Mouse (Mus musculus) kidney, adult 8-10 months (tissue): ENCODE data around the gene Efcab8.
"Not testable (repeated sequence)": the region's sequence is repeated elsewhere in the genome, so short reads cannot be mapped to it uniquely, and the experiment has no call there.

Experiments used
- DNase-seq, 2 experiments: peaks; one replicate each; pipeline ENCODE4 v3.0.0; 2022

The Efcab8 gene

DNA sequence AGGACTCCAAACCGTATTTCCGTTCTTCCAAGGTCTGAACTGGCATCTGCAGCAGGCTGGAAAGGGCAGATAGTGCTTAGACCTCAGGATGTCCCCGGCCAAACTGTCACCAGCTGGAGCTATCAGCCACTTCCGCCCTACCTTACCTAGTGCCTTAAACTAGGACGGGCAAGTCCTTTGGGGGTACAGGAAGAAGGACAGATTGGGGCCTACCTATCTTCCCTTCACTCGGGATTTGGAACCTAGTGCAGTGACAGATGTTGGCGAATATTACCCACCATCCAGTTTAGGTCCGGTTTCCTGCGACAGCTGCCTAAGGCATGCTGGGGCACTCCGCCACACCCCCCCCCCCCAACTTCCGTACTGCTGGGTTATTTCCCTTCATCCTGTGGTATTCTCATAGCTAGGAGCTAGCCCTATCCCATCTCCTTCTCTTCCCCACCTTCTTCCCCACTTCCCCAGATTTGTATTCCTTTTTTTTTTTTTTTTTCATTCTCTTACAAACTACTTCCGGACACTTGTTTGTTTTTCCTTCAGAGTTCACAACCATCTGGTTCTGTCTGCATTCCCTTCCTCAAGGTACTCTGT is at the start of gene Efcab8:
Gene Efcab8, plus strand, starts transcription at position 538 of the 588 bp plus-strand sequence.
- DNase-seq, result no peak

DNA sequence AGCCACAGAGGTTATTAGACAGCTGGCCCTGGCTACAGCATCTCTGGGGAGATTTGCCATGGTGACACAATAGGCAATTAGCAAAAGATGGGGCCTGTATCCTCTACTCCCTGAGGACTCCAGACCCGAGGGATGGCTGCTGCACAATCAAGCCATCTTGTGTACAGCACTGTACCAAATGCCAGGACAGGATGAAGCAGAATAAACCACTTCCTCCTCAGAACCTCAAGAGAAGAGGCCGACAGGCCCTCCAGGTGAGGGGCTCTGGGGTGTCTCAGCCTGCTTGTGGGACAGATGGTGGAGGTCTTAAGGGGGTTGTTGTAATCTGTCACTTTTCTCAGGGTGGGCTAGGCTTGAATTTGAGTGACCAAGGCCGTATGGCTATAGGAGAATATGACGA is 45.7 kb upstream of the Efcab8 start:
- DNase-seq, result no peak

DNA sequence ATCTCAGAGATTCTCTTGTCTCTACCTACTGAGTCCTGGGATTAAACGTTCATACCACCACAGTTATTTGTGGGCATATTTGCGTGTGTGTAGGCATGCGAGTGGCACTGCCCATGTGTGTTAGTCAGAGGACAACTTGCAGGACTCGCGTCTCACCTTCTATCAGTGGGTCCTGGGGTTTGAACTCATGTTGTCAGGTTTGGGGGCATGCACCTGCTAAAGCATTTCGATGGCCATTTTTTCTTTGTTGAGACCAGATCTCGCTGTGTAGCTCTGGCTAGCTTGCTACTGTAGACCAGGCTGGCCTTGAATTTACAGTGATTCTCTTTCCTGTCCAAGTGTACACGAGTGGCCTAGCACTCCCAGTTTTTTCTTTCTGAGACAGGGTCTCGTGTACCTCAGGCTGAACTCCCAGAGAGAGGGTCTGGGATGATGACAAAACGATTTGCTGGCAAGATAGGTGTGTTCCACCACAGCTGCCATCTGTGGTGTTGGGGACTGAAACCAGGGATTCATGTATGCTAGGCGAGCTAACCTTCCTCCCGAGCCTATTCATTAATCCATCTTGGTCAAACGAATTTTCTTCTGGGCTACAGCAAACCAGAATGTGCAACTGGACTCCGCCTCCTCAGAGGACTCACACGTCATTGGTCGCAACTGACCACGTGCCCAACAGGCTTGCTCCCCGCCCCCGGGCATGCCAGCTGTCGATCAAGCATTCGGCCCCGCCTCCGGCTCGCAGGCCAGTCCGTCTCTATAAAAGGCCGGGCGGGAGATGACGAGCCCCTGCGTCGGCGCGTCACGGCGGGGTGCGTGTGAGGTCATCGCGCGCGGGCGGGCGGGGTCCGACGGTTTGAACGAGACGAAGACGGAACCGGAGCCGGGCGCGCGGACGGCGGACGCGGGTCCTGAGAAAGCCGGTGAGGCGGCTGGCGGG is 39.0 kb upstream of the Efcab8 start, which contains the start of gene Mapre1:
Gene Mapre1, plus strand, starts transcription at position 775 of the 937 bp plus-strand sequence.
- DNase-seq, result peak; percentile 99

DNA sequence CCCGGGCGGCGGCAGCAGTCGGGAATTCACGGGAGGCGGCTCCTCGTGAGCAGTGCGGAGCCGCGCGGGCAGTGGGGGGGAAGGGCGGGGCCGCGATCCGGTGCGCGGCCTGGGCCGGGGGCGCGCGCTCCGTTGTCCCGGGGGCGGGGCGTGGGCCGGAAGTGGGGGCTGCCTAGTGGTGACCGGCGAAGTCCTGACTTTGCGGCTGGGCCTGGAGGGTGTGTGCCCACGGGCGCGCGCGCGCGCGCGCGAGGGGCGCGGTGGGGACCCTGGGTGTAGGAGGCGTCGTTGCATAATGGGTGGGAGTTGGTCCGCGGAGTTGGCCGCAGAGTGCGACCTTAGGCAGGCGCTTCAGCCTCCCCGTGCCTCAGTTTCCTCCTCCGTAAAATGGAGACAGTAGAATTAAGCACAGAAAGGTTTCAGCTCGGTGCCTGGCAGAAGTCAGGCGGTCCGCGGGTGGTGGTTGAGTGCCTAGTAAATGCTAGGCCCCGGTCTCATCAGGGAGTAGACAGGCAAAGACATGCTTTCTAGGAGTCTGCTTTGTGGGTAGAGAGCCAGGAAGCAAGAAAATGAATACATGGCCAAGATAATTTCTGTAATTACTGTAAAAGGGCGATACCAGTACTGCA is 38.2 kb upstream of the Efcab8 start:
- no peak for DNase-seq

DNA sequence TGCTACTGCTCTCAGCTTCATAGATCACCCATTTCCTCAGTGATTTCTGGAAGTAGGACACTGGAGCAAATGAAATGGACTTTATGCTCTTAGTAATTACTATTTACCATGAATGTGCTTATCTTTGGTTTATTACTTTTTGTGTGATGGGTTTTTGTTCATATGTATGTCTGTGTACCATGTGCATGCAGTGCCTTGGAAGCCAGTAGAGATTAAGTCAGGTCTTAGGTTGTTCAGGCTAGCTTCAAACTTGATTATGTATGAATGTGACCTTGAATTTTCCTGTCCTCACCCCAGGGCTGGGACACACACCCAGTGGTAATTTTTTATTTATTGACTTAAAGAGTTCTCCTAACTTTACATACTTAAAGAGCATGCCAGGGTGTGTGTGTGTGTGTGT is 31.7 kb upstream of the Efcab8 start:
- DNase-seq, result no peak

DNA sequence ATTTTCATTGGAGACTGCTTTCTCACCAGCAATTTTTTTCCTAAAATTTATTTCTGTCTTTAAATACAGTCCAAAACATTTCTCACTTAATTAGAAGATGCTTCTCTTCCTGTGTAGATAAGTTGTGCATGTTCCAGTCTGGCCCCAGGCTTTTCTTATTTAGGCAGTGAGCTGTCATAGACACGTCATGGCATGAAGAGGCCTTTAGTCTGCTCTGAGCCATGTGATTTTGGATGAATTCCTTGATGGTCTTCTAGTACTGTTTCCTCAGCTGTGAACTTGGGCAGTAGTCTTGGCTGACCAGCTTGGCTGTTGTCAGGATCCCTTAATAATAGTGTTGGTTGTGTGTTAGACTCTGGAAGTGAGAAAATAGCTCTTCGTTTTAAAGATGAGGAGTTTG is 29.4 kb upstream of the Efcab8 start:
- DNase-seq, result no peak

DNA sequence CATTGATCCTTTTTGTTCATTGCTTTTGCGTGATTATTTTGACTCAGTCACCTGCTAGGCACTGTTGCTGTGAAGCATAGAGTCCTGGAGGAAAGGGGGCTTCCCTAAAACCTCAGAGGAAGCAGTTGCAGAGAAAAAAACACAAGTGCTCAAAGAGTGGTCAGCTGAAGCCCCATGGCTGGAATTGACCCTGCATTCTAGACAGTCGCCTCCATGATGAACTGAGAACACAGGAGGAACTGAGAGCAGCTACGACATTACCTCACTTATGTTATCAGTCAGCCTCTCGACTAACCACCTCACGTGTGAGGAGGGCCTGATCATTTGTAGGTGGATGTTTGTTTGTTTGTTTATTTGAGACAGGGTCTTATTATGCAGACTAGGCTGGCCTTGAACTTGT is 17.6 kb upstream of the Efcab8 start:
- DNase-seq, result no peak

DNA sequence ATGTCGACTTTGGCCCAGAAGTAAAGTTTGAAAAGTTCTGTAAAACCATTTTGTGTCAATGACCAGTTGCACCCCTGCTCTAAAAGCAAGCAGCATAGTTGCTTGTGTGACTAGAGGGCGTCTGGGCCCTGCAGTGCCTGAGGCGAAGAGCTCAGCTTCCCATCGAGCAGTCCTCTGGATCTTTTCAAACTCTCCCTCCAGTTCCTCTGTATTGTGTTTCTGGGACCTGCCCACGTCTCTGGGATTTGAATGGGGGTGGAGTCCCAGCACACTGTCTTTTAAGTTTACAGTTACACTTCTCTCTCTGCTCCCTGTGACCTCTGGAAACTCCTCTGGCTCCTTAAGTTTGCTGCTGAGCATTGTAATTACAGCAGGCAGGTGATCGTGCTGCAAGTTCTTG is 12.2 kb upstream of the Efcab8 start:
- DNase-seq, result no peak

DNA sequence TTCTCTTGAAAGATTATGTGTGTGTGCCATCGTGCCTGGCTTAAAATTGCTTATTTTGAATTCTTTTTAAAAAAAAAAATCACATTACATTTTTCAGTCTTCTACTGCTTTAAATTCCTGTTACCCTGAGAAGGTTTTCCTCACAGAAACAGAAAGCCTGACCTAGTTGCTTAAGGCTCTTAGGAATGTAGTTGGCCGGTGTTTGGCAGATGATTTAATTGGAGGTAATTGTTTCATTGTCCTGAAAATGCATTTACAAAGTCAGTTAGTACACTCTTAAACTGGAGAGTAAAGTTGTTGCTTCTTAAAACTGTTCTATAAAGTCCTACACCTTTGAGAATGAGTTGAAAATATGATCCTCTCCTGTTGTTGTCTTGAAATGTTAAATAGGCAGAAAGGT is 10.8 kb upstream of the Efcab8 start:
- no peak for DNase-seq

DNA sequence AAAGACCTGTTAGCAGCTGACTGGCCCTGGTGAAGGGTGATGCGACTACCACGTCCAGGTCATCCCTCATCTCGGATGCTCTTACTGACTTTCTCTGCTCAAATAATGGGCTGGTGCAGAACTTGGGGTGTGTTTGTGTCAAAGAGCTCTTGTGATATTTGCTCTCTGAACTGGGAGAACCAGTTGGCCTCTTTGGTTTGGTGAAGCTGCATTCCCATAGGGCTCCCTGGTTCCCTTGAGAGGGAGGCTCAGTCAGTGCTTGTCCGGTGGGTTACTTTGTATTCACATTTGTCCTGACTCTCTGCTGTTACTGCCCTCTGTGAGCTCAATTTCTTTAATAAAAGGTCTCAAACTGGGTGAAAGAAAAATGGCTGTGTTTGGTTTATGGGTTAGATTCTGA is 6.8 kb upstream of the Efcab8 start:
- no peak for DNase-seq

DNA sequence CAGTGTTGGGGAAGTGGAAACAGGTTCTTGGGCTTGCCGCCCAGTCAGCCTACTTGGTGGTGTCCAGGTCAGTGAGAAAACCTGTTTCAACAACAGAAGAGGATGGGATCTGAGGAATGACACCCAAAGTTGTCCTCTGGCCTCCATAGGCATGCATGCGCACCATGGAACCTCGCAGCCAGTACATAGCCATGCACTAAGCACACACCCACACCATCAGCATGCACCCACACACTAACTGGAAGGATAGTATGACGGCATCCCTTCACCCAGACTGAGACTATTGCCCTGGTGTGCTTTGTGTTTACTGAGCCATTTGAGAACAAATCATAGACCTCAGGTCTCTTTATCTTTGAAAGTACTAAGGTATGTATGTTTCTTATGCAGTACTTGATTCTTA is 4.3 kb upstream of the Efcab8 start:
- no peak for DNase-seq

DNA sequence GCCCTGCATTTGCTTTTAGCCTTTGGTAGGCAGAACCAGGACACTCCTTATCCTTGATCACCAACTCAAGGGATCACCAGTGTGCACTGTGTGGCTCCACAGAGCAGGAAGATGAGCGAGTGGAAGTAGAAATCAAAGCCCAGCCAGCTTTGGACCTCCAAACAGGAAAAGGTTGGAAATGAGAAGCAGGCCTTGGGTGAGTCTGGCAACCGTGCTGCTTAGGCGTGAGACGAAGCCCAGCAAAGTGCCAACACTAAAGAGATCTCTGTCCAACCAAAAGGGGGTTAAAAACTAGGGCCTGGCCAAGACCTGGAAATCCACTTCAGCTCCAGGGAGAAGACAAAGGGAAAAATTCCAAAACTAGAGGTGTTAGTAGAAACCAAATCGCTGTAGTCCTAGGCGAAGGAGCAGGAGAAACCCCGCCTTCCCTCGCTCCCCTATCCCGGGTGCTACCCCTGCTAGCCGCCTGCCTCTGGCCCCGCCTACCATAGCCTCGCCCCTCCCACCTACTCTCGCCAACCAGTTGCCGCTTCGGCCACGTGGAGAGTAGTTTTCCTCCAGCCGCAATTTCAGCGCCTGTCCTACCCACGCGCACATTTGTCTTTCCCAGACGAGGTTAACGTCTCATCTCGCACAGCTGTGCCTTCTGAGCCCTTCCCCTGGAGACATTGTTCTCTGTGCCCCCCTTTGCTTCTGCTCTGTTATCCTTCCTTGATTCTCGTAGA is 931 bp upstream of the Efcab8 start:
- peak; percentile 62 to 77 for DNase-seq

DNA sequence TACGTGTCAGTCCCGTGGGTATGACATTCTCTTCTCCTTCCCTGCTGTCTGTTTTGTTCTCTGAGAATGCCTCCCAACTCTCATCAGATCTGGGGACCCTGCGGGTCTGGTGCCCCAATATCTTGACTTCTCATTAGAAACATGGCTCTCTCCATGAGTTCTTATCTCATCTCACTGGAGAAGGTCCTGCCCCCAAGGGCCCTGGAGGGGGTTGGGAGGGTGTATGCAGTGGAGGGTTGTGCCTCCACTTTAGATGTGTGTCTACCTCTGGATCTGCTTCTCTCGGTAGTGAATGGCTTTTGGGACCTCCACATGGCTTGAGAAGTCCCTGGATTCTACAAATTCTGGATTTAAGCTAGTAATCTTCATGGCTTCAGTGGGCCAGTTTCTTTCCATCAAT is 1.4 kb downstream of the Efcab8 start:
- no peak for DNase-seq

DNA sequence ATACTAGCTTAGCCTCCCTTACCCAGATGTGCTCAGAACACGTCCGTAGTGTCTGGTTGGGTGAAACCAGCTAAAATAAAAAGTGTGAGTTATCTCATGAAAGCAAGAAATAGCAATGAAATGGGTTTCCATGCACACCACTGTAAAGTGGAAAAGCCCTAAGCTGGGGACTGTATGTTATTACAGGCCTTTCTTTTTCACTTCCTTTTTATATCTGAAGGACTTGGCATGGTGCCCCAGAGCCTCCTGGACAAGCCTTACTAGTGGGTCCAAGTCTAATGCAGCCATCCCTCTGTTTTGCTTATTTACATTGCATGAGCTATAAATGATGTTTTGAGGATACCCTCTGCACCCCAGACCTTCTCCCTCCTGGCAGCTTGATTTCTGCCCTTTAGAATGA is 4.9 kb downstream of the Efcab8 start:
- no peak for DNase-seq

DNA sequence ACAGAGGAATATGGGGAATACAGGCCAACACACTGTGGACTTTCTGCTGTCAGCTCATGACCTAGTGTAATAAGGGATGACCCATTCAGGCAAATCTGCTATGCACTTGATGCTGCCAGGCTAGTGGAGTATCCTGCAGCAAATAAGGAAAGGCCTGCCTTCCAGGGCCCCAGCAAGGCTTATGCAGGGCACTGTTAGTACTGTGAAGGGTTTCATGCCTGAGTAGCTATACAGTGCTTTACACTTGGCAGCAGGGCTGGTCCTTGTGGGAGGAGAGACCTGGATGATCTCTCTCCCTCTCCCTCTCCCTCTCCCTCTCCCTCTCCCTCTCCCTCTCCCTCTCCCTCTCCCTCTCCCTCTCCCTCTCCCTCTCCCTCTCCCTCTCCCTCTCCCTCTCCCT is 13.6 kb downstream of the Efcab8 start:
- DNase-seq, result no peak

DNA sequence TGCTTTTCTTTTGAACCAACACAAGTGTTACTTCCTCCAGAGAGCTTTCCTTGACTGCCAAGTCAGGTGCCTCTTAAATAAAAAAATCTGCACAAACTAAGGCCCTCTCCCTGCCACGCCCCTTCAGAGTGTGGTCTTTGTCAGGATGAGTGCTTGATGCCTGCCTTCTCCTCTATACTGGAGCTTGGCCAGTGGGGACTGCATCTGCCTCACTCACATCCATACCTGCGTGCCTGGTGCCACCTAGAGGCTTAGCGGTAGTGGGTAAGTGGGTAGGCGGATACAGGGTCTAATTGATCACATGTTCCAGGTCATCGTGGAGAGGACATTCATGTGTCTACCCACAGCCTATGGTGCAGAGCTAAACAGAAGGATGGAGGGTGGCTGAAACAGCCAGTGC is 15.4 kb downstream of the Efcab8 start:
- DNase-seq, result peak in 1 of 2 experiments; percentile 16

DNA sequence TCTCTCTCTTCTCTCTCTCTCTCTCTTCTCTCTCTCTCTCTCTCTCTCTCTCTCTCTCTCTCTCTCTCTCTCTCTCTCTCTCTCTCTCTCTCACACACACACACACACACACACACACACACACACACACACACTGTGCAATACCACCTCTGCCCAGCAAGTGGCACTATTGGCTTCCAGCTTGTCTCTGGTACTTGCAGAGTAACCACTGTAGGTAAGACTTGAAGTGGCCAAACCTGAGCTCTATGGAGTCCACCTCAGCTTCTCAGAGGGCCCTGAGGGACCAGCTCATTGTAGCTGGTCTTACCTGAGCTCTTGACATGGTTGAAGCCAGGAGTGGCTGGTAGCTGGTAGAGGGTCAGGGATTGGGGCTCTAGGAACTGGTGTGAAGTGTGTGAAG is 27.7 kb downstream of the Efcab8 start:
- DNase-seq, result peak; percentile 7 to 59

DNA sequence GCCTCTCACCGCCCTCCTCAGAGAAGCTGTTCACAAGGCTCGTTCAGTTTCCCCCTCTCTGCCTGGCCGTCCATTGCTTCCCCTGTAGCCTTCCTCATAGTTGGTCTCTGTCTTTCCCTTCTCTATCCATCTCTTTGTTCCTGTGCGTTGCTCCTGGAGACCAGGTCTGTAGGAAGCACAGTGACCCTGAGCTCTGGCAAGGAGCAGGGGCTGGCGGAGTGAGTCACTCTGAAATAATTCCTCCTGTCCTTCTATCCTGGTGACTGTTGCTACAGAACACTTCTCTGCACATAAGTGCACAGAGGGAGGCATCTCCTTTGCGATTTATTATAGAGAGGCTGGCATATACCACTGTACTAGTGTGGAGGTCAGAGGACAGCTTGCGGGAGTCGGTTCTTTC is 28.4 kb downstream of the Efcab8 start:
- no peak for DNase-seq

DNA sequence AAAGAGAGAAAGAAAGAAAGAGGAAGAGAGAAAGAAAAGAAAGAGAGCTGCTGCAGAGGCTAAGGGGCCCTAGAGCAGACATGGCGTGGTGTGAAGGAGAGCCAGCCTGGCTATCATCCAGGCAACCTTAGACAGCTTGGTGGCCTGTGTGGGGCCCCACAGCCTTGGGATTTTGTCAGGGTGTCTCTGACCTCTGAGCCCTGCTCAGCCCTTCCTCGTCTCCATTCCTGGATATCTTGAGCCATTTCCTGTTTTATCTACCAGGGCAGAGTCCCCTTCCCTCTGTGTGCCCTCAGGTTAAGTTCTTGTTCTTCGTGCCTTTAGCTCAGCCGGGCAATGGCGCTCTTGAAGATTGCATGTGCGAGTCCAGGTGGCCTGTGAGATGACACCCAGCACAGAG is 29.1 kb downstream of the Efcab8 start:
- DNase-seq, result no peak

DNA sequence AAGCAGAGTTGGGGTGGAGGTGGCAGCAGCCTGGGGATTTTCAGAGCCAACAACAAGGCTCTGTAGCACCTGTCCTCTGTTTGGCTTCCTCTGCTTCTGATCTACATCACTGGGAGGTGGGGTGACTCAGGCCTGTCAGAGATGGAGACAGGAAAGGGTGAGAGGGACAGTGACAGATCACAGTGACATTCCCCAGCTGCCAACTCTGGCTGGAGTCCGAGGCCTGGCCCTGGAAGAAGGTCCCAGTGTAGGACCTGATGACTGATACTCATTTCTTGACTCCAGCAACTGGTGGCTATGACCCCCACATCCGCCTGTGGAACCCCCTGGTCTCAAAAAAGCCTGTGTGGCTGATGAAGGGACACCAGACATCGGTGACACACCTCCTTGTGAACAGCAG is 30.2 kb downstream of the Efcab8 start:
- DNase-seq, result no peak

DNA sequence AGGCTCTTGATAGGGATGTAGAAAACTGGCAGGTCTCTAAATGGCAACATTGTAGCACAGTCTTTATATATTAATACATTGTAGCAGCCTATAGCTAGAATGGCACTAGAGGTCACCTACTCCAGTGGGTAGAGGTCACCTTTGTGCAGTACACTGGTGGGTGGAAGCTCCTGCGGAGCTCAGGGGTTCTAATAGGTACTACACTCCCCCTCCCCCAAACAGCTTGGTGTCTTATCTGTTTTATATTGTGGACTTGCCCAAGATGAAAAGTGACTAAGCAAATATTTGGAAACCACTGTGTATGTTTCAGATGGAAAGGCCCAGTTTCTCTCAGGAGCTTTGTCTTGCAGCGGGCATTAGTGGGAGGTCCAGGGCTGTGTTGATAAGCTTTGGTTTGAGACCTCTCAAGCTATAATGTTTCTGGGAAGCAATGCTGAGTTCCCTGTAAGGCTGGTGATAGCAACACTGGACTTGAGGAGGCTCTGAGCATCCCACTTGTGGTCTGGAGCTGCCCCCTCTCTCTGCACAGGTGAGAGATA is 42.3 kb downstream of the Efcab8 start:
- DNase-seq, result no peak

DNA sequence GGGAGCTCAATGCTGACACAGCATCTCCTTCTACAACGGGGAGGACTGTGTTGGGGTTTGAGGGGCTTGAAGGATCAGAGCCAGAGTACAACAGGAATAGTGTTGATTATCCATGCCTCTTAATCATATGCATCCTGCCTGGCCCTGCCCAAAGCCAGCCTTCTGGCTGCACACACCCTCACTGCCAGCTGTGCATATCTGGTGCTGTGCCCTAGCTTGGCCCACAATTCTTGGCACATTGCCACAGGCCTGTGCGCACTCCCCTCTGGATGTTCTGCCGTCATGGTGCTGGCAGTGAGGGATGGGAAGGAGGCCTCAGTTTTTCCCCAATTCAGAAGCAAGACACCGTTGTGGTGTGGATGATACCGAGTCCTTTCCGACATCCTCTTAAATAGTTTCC is 44.9 kb downstream of the Efcab8 start:
- DNase-seq, result no peak

DNA sequence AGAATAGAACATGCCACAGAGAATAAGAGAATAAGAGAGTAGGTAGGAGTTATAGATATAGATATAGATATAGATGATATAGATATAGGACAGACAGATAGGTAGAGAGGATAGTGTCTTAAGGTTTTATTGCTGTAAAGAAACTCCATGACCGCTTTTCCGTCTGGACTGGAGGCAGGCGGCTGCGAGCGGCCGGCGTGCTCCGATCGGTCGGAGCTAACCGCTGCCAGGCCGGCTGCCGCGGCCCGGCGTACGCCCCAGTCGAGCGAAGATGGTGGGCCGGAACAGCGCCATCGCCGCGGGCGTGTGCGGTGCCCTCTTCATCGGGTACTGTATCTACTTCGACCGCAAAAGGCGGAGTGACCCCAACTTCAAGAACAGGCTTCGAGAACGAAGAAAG is 46.2 kb downstream of the Efcab8 start:
- DNase-seq, result not testable (repeated sequence)
